Mouse (Mus musculus): ENCODE measurements around the gene Olfml3. TPM values are rescaled to one million over a fixed set of nuclear protein-coding genes. Genes with fewer than 3 reads are reported as not detected.

Olfml3 gene
- total RNA-seq (2021), result 1 to 10 TPM; 4.8 to 5.3 TPM
- long read RNA-seq, experiment 1, full-length matches to known transcripts, result 10 of 11 reads
- long read RNA-seq, experiment 1, partial matches to known transcripts, result 1 of 11 reads
- long read RNA-seq, experiment 1, other reads (novel, unspliced or antisense), result 0 of 11 reads
- long read RNA-seq, experiment 2, full-length matches to known transcripts, result 15 of 15 reads
- long read RNA-seq, experiment 2, partial matches to known transcripts, result 0 of 15 reads
- long read RNA-seq, experiment 2, other reads (novel, unspliced or antisense), result 0 of 15 reads

DNA sequence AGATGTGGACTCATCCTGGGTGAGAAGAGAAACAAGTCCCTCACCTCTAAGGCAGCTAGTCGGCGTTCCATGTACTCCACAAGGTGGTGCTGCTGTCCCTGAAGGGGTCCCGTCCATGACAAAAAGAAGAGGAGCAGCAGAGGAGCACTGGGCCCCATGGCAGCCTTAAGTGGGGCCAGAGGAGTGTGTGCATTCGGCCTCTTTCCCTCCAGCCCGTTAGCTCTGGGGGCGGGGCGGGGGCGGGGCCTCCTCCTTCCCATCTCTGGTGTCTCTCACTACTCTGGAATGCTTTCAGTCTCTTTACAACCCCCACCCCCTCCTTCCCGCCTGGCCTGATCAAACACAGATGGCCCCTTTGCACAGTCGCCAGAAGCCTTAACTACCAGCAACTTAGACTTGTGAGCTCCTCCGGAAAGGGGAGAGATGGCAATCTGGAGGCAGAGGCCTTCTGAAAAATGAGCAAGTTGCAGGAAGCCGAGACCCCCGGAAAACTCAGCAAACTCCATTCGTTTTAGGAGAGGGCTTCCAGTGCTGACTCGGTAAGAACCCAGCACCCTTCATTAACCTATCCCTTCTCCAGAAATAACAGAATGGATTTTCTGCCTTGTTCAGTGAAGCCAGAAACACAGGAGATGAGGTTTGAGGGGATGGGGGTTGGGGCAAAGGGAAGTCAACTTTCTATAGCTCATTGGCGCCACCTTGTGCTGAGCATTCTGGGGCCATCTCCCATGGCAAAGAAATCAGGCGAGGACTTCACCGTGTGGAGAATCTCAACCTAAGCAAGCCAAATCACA, at the start of gene Olfml3:
TSS of gene Olfml3 (minus strand) at position 224 of the 794 bp plus-strand sequence.
- peak; percentile 89 to 95 for DNase-seq
- intact Hi-C loops (cut with DNase I), result loop anchor here (1.0 to 5.0 kb wide), 5 partner anchors 53 to 345 kb away; partner anchors contain the start of gene Hipk1

DNA sequence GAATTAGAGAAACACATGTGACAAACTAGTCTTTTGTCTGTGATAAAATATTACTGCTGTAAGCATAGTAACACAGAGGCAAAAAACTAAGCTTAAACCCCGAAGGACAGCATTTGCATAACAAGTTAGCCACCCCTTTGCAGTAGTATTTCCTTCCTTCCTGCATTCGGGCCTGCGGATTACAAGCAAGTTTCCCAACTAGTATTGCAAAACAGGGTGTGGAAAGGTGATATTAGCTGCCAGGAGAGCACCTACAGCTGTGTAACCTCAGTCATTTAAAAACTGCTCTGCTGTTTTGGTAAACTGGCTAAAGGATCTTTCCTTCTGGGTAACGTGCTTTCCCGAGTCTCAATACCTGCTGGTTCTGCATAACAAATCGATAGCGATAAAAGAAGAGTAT, 49.4 kb upstream of the Olfml3 start:
- intact Hi-C loops (cut with DNase I), result loop anchor here (5.0 kb wide), 1 partner anchor 35 kb away; no protein-coding TSS in a partner anchor

DNA sequence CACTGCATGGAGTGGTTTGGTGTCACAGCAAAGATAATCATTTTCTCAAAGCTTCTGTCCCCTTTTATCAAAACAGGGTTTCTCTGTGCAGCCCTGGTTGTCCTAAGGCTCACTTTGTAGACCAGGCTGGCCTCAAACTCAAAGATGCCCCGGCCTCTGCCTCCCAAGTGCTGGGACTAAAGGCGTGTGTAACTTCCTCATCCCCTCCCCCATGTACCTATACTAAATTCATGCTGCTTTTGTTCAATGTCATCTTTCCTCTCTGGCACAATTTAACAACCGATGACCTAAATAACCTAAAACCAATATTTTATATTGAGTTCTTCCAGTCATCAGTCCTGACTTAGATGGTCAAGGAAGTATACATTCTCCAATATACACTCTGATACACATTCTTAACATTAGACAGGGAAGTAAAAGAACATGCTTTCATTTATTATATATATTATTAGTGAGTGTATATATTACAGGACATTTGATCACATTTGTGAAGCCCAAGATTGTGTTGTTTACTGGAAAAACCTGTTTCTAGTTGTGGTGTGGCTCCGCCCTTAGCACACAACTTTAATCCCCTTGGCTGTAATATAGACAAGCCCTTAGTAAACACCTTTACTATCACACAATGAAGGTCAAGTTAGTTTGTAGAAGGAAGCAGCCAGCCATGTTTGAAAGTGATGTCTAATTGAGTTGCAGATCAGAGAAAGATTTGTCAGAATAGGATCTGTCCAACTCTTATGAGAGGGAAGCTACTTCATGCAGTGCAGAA, 45.2 kb upstream of the Olfml3 start:
- no peak for DNase-seq
- intact Hi-C loops (cut with DNase I), result no loop called here

More for the DNA sequence above, 49.4 kb upstream of the Olfml3 start:
- no peak for DNase-seq

DNA sequence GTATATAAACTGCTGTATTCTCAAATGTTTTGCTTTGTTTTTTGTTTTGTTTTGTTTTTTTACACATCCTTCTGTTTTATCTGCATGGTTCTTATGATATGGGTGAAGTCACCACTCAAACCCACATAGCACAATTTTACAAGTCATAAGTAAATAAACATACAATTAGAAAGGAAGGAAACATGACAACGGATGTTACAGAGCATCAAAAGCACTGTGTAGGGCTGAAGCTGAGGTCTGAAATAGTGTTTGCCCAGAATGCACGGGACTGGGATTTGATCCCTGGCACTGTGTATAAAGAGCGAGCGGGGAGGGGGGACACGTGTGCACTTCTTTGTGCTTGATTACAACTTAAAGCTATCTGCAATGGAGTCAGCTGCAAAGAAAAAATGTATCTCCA, 43.0 kb upstream of the Olfml3 start:
- DNase-seq, result no peak
- intact Hi-C loops (cut with DNase I), result no loop called here

DNA sequence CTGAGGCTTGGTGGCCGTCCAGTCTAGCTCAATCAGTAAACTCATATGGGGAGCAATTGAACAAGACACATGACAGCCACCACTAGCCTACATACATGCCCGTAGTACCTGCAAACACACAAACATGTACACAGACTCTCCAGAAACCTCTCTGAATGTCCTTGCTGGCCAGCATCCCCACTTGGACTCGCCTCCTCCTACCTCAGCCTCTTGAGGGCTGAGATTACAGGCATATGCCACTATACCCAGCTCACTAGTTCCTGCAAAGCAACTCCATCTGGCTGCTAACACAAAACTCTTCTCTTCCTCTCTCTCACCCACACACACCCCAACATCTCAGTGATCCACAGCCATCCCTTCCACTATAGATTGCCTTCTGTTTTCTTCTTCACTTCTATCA, 42.5 kb upstream of the Olfml3 start:
- intact Hi-C loops (cut with DNase I), result no loop called here
- no peak for DNase-seq

DNA sequence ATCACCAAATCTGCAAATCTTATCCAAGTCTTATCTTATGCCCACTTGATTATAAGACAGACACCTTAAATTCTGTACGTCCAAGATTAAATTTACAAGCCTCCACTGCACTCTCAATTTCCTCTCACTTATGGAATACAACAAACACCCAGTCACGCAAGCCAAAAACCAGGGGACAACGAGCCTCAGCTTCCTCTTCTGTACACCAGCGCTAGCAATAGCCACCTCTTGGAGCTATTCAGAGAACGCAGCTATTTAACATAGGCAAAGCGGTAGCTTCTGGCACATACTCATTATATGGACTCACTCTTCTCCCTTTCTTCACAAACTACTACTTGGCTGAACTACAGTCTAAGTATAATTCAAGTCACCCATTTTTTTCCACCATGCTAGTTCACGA, 41.4 kb upstream of the Olfml3 start:
- intact Hi-C loops (cut with DNase I), result no loop called here
- no peak for DNase-seq

DNA sequence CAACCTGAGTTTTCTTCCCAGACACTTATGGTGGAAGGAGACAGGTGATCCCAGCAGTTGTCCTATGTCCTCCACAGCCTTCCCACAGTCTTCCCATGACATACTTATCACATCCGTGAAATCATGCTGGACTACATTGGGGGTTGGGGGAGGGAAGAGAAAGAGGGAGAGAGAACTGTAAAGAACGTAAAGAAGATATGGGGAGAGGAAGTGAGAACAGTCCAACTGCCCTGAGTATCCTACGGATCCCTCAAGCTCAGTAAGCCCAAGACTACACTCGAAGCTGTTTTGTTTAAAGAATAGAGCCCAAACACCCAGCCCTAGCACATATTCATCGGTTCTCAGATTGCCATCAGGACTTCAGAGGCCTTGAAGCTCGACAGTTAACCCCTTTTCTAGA, 40.9 kb upstream of the Olfml3 start:
- intact Hi-C loops (cut with DNase I), result no loop called here
- DNase-seq, result no peak

DNA sequence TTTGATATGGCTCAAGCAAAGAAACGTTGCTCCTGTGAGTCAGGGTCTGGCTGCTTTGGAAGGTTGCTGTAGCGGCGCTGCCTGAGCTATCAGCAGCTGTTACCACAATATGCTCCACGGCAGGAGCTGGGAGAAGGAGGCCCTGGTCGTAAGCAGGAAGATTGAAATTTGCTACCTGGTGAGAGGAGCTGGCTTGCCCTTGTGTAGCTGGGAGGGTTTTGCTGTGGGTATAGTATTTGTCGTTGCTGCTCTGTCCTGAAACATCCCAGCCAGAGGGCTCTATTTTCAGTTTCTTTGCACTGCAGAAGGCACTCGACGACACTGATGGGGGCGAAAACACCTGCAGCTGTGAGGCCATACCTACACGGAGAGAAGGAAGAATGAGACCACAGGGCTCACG, 40.1 kb upstream of the Olfml3 start:
- no peak for DNase-seq
- intact Hi-C loops (cut with DNase I), result no loop called here

DNA sequence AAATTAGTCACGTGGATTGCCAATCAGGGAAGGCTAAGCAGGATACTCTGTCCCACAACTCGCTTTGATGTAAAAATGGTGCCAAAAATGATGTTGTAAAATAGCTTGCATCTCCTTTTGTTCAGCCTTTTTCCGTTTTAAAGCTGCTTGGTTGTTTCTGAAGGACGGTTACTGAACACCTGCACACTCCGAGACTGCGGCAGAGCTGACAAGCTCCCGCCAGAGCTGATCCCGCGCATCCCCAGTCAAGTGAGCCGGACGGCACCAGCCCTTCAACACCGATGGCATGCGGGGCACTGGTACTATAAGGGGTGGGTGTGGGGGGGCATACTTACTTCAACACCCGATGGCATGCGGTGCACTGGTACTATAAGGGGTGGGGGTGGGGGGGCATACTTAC, 36.2 kb upstream of the Olfml3 start:
- no peak for DNase-seq
- intact Hi-C loops (cut with DNase I), result loop anchor here (5.0 kb wide), 1 partner anchor 33 kb away; the partner anchor contains the start of genes Ap4b1, Dclre1b and Gm43064

DNA sequence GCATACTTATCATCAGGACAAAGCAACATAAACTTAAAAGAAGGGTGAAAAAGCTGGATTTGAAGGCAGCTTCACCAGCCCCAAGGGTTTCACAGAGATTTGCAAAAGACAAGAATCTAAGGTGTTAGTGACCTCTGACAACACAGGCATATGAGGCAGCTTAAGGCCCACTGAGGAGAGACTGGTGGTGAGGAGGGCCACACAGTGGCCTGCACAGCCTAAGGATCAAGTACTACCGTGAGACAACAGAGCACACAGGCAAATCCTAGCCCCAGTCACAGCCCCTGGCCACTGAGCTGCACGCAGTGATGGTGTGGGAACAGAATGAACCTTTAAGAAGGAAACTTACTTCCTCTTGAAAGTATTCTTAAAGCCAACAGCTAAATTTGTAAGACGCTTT, 35.7 kb upstream of the Olfml3 start:
- no peak for DNase-seq
- intact Hi-C loops (cut with DNase I), result loop anchor here (2.0 to 5.0 kb wide), 2 partner anchors 17 to 34 kb away; partner anchors contain the start of genes Ap4b1, Dclre1b, Gm43064 and Hipk1

DNA sequence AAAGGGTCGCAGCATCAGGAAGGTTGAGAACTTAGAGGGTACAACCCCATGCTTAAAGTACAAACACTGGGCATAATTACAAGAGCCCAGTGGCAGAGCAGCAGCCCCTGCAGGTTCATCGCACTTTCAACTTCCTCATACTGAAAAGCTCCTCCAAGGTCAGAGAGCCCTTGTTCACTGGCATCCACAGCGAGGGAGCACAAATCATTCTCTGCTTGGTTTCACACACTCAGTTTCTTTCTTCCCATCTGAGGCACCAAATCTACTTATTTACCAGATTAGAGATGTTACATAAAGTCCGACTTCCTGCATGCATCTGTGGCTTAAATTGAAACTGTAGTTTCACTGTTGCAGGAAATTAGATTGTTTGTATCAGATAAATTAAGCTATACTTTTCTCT, 35.0 kb upstream of the Olfml3 start:
- intact Hi-C loops (cut with DNase I), result loop anchor here (2.0 to 5.0 kb wide), 2 partner anchors 18 to 34 kb away; partner anchors contain the start of genes Ap4b1, Dclre1b, Gm43064 and Hipk1
- DNase-seq, result no peak

DNA sequence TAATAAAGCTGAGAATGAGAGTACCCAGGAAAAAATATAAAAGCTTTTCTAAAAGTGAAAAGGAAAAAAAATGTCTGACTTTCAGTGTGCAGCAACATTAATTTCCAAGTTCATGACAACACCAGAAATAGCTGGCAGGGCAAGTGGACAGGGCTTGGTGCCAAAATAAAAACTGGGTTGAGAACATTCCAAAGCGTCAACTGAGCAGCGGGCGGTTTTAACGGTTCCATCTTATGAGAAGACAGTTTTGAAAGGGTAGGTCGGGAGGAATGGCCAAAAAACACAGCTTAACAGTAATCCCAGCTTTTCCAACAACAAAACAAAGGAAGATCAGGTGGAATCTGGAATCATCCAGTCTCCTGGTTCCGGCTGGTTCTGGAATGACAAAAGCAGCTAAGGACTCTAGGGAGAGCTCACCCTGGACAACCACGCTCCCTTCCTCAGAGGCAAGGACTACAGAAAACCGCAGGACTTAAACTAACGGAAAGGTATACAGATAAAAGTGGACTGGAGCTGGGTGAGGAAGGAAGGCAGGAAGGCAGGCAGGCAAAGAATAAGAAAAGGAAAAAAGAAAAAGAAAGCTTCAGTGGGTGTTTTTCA, 33.8 kb upstream of the Olfml3 start:
- DNase-seq, result peak; percentile 69 to 85
- intact Hi-C loops (cut with DNase I), result loop anchor here (2.0 to 5.0 kb wide), 2 partner anchors 19 to 36 kb away; partner anchors contain the start of genes Ap4b1, Dclre1b, Gm43064 and Hipk1

DNA sequence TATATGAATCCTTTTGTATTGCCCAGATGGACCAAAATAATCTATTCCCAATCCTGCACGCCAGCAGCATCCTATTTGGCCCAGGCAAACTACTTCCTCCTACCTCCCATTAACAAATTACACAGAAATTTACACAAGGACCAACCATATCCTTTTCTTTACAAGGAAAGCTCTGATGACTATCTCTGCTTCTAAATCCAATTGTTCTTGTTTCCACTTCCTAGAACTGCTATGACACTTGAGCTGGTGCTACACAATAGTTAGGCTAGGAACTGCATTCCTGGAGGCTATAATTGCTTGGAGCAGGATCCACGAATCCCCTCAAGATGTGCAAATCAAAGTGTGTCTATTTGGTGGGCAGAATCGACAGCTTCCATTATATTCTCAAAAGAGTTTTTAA, 29.0 kb upstream of the Olfml3 start:
- intact Hi-C loops (cut with DNase I), result no loop called here
- DNase-seq, result no peak

DNA sequence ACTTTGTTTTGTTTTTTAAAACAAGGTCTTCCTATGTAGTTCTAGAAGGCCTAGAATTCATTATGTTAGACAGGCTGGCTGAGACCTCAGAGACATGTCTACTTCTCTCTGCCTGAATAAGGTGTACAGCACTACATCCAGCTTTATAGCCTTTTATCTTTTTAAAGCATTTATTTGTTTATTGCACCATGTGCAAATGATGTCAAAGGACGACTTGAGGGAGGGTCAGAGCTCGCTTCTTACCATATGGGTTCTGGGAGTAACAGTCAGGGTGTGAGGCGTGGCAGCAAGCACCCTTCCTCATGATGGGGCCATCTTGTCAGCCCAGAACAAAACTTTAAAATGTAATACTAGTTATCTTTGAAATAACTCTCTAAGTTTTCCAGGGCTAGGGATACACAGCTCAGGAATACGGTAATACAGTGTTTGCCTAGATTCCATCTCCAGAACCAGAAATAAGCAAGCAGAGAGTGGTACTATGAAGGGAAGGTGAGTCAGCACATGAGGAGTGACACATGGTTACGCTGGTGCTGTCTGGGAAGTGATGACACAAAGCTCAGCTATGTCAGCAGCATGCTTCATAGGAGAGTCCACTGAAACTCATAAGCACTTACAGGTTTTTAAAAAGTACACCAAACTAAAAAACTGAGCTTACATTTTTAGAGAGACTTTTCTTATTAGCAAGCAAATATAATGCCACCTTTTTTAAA, 21.6 kb upstream of the Olfml3 start:
- intact Hi-C loops (cut with DNase I), result no loop called here
- DNase-seq, result no peak

DNA sequence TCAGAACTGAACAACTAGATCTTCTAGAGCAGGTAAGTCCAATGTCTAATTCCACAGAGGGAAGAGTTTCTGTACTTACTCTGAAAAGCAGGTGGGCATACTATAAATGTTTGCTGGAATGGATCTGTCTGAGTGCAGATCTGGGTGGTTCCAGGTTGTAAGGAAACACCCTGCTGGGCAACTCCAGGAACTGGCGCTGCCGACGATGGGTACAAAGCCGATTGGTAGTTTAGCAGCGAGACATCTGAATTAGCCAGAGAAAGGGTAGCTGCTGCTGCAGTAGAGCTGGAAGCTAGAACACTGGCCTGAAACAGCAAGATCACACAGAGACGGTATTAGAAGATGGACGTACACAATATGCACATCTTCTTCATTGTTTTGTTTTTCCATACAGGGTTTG, 20.7 kb upstream of the Olfml3 start:
- DNase-seq, result no peak
- intact Hi-C loops (cut with DNase I), result no loop called here

DNA sequence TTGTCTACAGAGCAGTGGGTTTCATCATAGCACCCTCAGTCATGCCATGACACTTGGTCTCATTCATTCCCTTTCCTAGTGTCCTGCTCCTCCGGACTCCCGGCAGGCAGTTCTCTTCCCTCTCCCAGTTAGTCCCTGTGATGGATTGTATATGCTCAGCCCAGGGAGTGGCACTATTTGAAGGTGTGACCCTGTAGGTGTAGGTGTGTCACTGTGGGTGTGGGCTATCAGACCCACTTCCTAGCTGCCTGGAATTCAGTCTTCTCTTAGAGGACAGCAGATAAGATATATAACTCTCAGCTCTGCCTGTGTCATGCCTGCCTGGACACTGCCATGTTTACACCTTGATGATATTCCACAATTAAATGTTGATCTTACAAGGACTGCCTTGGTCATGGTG, 19.1 kb upstream of the Olfml3 start:
- intact Hi-C loops (cut with DNase I), result no loop called here
- no peak for DNase-seq

DNA sequence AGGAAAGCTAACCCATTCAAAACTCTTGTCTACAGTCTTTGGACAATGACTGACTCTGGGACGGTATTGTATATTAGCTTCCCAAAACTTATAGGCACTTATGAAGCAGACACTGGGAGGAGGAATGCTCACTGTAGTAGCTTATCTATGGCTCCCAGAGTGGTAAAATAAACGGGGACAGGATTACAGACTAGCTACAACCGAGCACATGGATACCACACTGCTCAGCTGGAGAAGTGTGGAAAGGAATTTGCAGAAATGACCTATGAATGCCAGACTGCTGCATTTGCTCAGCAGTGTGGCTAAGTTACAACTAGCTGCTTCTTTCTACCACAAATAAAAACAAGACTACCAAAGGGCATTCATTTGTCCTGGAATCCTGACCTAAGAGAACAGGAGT, 17.6 kb upstream of the Olfml3 start:
- intact Hi-C loops (cut with DNase I), result no loop called here

DNA sequence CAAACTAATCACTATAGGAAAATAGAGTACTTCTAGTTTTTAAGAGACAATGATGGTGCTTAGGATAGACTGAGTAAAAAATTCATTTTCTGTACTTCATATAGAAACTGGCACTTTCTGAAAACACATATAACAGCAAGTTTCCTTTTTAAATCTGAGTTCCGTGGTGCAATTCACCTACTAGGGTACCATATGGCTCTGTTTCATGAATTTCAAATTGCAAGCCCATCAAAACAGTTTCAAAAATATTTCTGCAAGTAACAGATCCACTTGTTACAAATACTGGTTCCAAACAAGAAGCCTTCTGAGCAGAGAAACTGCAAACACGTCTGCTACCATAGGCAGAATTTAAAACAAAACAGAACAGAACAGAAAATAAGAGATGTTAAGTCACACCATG, 13.8 kb upstream of the Olfml3 start:
- intact Hi-C loops (cut with DNase I), result loop anchor here (5.0 kb wide), 1 partner anchor 36 kb away; no protein-coding TSS in a partner anchor

More for the DNA sequence above, 17.6 kb upstream of the Olfml3 start:
- DNase-seq, result no peak

DNA sequence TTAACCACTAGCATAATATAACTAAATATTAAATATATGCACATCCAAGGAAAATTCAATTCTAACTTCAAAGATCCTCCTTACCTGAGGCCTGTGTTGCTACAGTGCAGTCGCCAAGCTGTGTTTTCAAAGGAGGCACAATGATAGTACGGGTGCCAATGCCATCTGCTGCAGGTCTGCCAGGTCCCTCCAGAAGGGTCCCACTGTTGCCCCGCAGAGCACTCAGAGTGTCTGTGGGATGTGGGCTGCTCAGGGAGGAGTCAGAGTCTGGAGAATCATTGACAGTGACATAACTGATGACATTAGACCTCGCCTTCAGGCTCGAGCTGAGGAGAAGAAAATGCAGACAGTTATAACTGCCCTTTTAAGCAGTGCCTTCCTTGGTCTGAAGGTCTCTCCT, 8.9 kb upstream of the Olfml3 start:
- intact Hi-C loops (cut with DNase I), result no loop called here
- DNase-seq, result no peak

More for the DNA sequence above, 13.8 kb upstream of the Olfml3 start:
- DNase-seq, result no peak

Measured in heart, postnatal 14 days (tissue).